Mouse (Mus musculus) CH12.LX (cell line): ENCODE measurements at regions not wholly inside any gene's neighbourhood (a gene's known extent, or its start where the extent isn't known, plus 50 kb on each side); places are given as distances from the start of the nearest gene placed in this dataset.

ENCODE experiments used
- DNase-seq: peaks from one replicate; pipeline ENCODE4 v3.0.0-alpha.2; 2013; ENCODE audit errors: extremely low read depth
- H3K27ac ChIP-seq: 2 replicates; pipeline ENCODE4 v1.5.1; 2012; ENCODE audit warnings: low read depth, mild to moderate bottlenecking, control low read depth, moderate library complexity; ENCODE audit not compliant: insufficient read depth
- H3K27me3 ChIP-seq: replicated peaks from 2 replicates; pipeline ENCODE3; 2012; ENCODE audit warnings: inconsistent platforms
- H3K36me3 ChIP-seq, 2 experiments: replicated peaks in 1 of 2; 2 replicates each; pipeline versions ENCODE3 to v1.6.1; 2012; ENCODE audit warnings: inconsistent platforms in 1 of 2, low read length in 1 of 2, mild to moderate bottlenecking in 1 of 2, mixed read lengths in 1 of 2, moderate library complexity in 1 of 2; ENCODE audit not compliant: control insufficient read depth in 1 of 2, insufficient read depth in 1 of 2
- H3K4me1 ChIP-seq, 2 experiments: 2 replicates each; pipeline ENCODE4 v1.6.1; 2012; ENCODE audit warnings: inconsistent platforms in 1 of 2, moderate library complexity in 1 of 2; ENCODE audit not compliant: insufficient read depth in 2 of 2, control insufficient read depth in 1 of 2
- H3K4me2 ChIP-seq: 2 replicates; pipeline ENCODE4 v1.6.1; 2012; ENCODE audit warnings: low read depth, mild to moderate bottlenecking, control low read depth; ENCODE audit not compliant: poor library complexity, insufficient read depth, severe bottlenecking
- H3K4me3 ChIP-seq, 3 experiments: fragments of 150-350 bp in 1 of 3; sonication (generic) in 1 of 3; replicated peaks in 1 of 3; 2 replicates each; pipeline versions ENCODE3 to v1.5.1; 2011 to 2012; ENCODE audit warnings: low read depth in 2 of 3, low read length in 2 of 3, mild to moderate bottlenecking in 2 of 3, moderate library complexity in 2 of 3, control low read depth in 1 of 3, improper control_type of control experiment in 1 of 3, inconsistent platforms in 1 of 3, mixed read lengths in 1 of 3; ENCODE audit not compliant: poor library complexity in 1 of 3
- H3K79me2 ChIP-seq: replicated peaks from 2 replicates; pipeline ENCODE4 v1.6.1; 2012; ENCODE audit warnings: mild to moderate bottlenecking, moderate library complexity; ENCODE audit not compliant: control insufficient read depth, poor library complexity, insufficient read depth, severe bottlenecking; ENCODE audit errors: extremely low read depth
- H3K9ac ChIP-seq: 2 replicates; pipeline ENCODE4 v1.6.1; 2012; ENCODE audit warnings: low read depth, mild to moderate bottlenecking, control low read depth, moderate library complexity; ENCODE audit not compliant: insufficient read depth
- H3K9me3 ChIP-seq: replicated peaks from 2 replicates; pipeline ENCODE3; 2012; ENCODE audit warnings: low read length, inconsistent platforms, mixed read lengths
- CTCF ChIP-seq, 2 experiments: IDR thresholded peaks in 1 of 2; conservative IDR thresholded peaks in 1 of 2; 2 replicates each; pipeline ENCODE4 v1.5.1; 2011 to 2012; ENCODE audit warnings: low read depth in 2 of 2, low read length in 2 of 2, improper control_type of control experiment in 1 of 2, inconsistent platforms in 1 of 2, mild to moderate bottlenecking in 1 of 2, moderate library complexity in 1 of 2
- EP300 ChIP-seq: IDR thresholded peaks from 2 replicates; pipeline ENCODE4 v1.6.1; 2011; ENCODE audit warnings: low read length, improper control_type of control experiment
- ETS1 ChIP-seq: conservative IDR thresholded peaks from 2 replicates; pipeline ENCODE4 v1.6.1; 2012; ENCODE audit warnings: low read depth, mild to moderate bottlenecking, inconsistent platforms, low read length, improper control_type of control experiment, moderate library complexity
- IRF4 ChIP-seq: IDR thresholded peaks from 2 replicates; pipeline ENCODE4 v1.6.1; 2014; ENCODE audit warnings: low read depth, mild to moderate bottlenecking, inconsistent platforms, low read length, improper control_type of control experiment
- JUND ChIP-seq: conservative IDR thresholded peaks from 2 replicates; pipeline ENCODE4 v1.6.1; 2011; ENCODE audit warnings: low read depth, low read length, improper control_type of control experiment
- MAX ChIP-seq: IDR thresholded peaks from 2 replicates; pipeline ENCODE4 v1.6.1; 2011; ENCODE audit warnings: low read length, improper control_type of control experiment
- MEF2A ChIP-seq: IDR thresholded peaks from 2 replicates; pipeline ENCODE4 v1.6.1; 2014; ENCODE audit warnings: low read depth, mild to moderate bottlenecking, inconsistent platforms, low read length, improper control_type of control experiment, borderline replicate concordance
- MXI1 ChIP-seq: IDR thresholded peaks from 2 replicates; pipeline ENCODE4 v1.6.1; 2011; ENCODE audit warnings: mild to moderate bottlenecking, low read depth, low read length, improper control_type of control experiment
- NELFE ChIP-seq: IDR thresholded peaks from 2 replicates; pipeline ENCODE4 v1.6.1; 2011; ENCODE audit warnings: low read depth, low read length, improper control_type of control experiment
- NRF1 ChIP-seq: IDR thresholded peaks from 2 replicates; pipeline ENCODE4 v1.6.1; 2014; ENCODE audit warnings: low read depth, mild to moderate bottlenecking, inconsistent platforms, low read length, improper control_type of control experiment, moderate library complexity
- PAX5 ChIP-seq: IDR thresholded peaks from 2 replicates; pipeline ENCODE4 v1.6.1; 2012; ENCODE audit warnings: low read length, inconsistent platforms, mixed read lengths
- POLR2AphosphoS2 ChIP-seq: IDR thresholded peaks from 2 replicates; pipeline ENCODE4 v1.6.1; 2011; ENCODE audit warnings: low read depth, low read length, improper control_type of control experiment
- RCOR1 ChIP-seq: conservative IDR thresholded peaks from 2 replicates; pipeline ENCODE4 v1.6.1; 2012; ENCODE audit warnings: low read depth, mild to moderate bottlenecking, inconsistent platforms, low read length, improper control_type of control experiment
- SMC3 ChIP-seq: IDR thresholded peaks from 2 replicates; pipeline ENCODE4 v1.6.1; 2011; ENCODE audit warnings: low read depth, low read length, improper control_type of control experiment
- TBP ChIP-seq: conservative IDR thresholded peaks from 2 replicates; pipeline ENCODE4 v1.6.1; 2011; ENCODE audit warnings: low read depth, low read length, improper control_type of control experiment
- UBTF ChIP-seq: IDR thresholded peaks from 2 replicates; pipeline ENCODE4 v1.6.1; 2012; ENCODE audit warnings: low read depth, mild to moderate bottlenecking, inconsistent platforms, low read length, improper control_type of control experiment, moderate library complexity
- USF2 ChIP-seq: conservative IDR thresholded peaks from 2 replicates; pipeline ENCODE4 v1.6.1; 2011; ENCODE audit warnings: low read depth, low read length, improper control_type of control experiment
- ZKSCAN1 ChIP-seq: IDR thresholded peaks from 2 replicates; pipeline ENCODE4 v1.6.1; 2012; ENCODE audit warnings: low read depth, inconsistent platforms, low read length, improper control_type of control experiment, borderline replicate concordance
- ZMIZ1 ChIP-seq: IDR thresholded peaks from 2 replicates; pipeline ENCODE4 v1.6.1; 2012; ENCODE audit warnings: low read depth, mild to moderate bottlenecking, inconsistent platforms, low read length, improper control_type of control experiment
- dilution Hi-C: fragments of 300-500 bp; cut with MboI; formaldehyde crosslinking; loops from 2 replicates; pipeline ENCODE4 v1.14.3; 2020; ENCODE audit warnings: low sequenced_read_pairs; ENCODE audit not compliant: extremely low pct_unique_long_range_greater_than_20kb, extremely low pct_ligation_motif_present
- in situ Hi-C: fragments of 300-500 bp; cut with MboI; formaldehyde crosslinking; loops from 3 replicates; pipeline ENCODE4 v1.14.3; 2019; ENCODE audit warnings: low sequenced_read_pairs, low pct_ligation_motif_present, low pct_unique_long_range_greater_than_20kb, mixed read lengths

DNA sequence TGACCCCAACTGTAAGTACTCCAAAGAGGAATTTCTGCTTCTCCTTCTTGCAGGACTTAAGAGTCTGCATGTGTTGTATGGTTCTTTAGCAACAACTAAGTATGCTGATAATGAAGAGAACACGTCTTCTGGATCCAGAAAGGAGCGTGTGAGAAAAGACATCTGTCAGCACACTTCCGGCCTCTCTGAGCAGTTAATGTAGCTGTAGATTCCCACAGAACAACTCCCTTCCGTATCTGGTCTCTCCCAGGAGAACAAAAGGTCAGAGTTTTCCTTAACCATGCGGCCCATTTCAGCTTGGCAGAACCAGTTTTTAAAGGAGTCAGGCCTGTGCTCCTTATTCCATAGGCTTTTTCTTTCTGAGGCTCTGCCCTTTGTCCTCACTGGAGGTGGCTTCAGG, 159.0 kb downstream of the Tmx1 start:
- DNase-seq, result no peak
- H3K79me2 ChIP-seq, result no peaks in the 10 kb centered on the region
- TF ChIP-seq PAX5 (no peak), MAX (no peak)
- TF ChIP-seq, all 38 proteins: peak for 0
- Histone ChIP-seq H3K4me3 (no peak overlapping the region), H3K4me2 (no peak overlapping the region), H3K27ac (no peak overlapping the region), H3K9me3 (no peaks in the 10 kb centered on the region), H3K9ac (no peak overlapping the region), H3K36me3 (no peaks in the 10 kb centered on the region), H3K4me1 (peaks cover 0 to 4% of the 10 kb centered on the region in 2 experiments; a peak in 1 of 4 replicates), H3K27me3 (no peaks in the 10 kb centered on the region)
- in situ Hi-C loops, result no loop called here
- dilution Hi-C loops, result no loop called here

DNA sequence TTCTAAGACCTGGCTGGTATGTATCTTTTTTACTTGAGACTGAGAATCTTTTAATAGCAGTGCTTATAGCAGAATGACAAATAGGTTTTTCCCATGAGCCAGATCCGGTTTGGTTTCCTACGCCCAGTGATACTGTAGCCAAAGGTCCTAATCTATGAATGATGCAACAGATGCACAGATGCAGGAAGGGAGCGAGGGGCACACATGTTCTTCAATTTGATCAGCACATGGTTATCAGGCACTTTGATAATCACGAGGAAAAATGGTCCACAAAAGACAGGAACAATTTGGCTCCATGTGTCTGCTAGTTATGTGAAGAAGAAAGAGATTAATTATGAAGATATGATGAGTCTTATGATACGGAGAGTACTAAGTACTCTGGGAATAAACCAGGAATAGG, 160.3 kb downstream of the Tmx1 start:
- in situ Hi-C loops, result no loop called here
- TF ChIP-seq PAX5, result no peak
- no peak for TF ChIP-seq EP300
- no peak for TF ChIP-seq TBP
- TF ChIP-seq, all 38 proteins: peak for 0
- dilution Hi-C loops, result no loop called here
- no peak overlapping the region for H3K4me3 ChIP-seq
- H3K27ac ChIP-seq, result no peak overlapping the region
- H3K4me1 ChIP-seq, result peaks cover 0 to 4% of the 10 kb centered on the region in 2 experiments; a peak in 1 of 4 replicates
- H3K4me2 ChIP-seq, result no peak overlapping the region
- no peak for DNase-seq
- H3K27me3 ChIP-seq, result no peaks in the 10 kb centered on the region
- no peaks in the 10 kb centered on the region for H3K79me2 ChIP-seq
- H3K9ac ChIP-seq, result no peak overlapping the region
- no peaks in the 10 kb centered on the region for H3K36me3 ChIP-seq
- no peaks in the 10 kb centered on the region for H3K9me3 ChIP-seq

DNA sequence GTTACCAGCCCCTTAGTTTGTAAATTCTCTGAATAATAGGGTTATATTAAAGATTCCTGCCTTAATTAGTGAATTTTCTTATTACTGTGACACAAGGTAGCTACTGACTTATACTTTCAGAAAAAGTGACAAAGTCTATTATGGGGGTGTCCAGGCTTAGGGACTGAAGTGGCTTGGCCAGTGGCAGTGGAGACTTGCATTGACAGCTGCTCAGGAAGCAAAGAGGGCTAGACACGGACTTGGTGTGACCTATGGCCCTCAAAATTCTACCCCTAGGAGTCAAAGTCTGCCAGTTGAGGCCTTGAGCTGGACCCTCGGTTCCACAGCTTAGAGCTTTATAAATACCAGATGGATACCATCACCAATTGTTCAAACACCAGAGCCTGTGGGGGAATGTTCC, 161.2 kb downstream of the Tmx1 start:
- Histone ChIP-seq H3K27me3 (no peaks in the 10 kb centered on the region), H3K27ac (no peak overlapping the region), H3K4me1 (no peaks in the 10 kb centered on the region), H3K4me3 (no peak overlapping the region), H3K36me3 (no peaks in the 10 kb centered on the region)
- no peak for DNase-seq
- TF ChIP-seq UBTF (no peak), PAX5 (no peak), NELFE (no peak), POLR2AphosphoS2 (no peak), CTCF (conservative IDR thresholded peaks at IDR 0.05 in 1 of 2, IDR thresholded peaks at IDR 0.05 in 1 of 2; ENCODE audit: low read depth in 2 of 2, low read length in 2 of 2) (no peak), IRF4 (no peak), MXI1 (no peak), ZKSCAN1 (no peak), NRF1 (no peak), ZMIZ1 (no peak), MEF2A (no peak), RCOR1 (no peak), USF2 (no peak), MAX (no peak), ETS1 (no peak), JUND (no peak), EP300 (no peak), SMC3 (no peak)
- TF ChIP-seq, all 38 proteins: peak for 0
- Histone ChIP-seq H3K9me3 (no peaks in the 10 kb centered on the region), H3K79me2 (no peaks in the 10 kb centered on the region), H3K4me2 (no peak overlapping the region), H3K9ac (no peak overlapping the region)
- dilution Hi-C loops, result no loop called here
- in situ Hi-C loops, result no loop called here
